Mouse (Mus musculus): ENCODE measurements around the gene Pld5.
"Not testable (repeated sequence)": the region's sequence is repeated elsewhere in the genome, so short reads cannot be mapped to it uniquely, and the experiment has no call there.

Gene Pld5

DNA sequence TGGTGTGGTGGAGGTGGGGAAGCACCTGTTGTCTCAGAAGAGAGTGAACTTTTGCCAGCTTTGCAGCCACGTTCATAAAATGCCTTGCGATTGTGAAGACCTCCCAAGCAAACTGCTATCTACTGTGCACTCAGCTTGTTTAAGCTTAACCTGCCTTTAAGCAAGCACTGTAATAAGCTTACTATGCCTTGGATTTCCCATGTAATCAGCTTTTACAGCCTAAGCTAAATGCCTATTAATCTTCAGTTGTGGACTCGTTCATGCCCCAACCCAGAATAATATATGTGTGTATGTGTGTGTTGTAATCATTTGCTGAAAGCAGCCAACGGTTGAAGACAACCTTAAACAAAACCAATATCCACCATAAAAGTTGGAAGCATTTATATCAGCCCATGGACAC is 232.1 kb downstream of the Pld5 start:
- in situ Hi-C loops (cut with MboI, MseI): no loop called here

DNA sequence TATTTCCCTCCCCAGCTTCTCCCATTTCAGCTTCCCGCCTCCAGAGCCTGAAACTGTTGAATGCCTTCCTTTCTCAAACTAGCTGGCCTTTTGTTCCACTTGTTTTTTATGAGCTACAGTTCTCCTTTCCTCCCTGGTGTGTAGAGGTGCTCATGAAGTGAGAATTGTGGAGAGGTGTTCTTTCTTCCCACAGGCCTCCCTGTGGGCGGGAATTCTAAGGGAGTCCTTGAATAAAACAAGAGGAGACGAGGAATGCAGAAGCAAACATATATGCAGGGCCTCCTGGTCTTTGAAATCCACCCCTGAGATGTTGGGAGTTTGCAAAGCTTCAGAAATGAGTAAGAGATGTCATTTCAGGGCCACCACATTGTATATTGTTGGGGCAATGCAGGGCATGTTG is 235.2 kb downstream of the Pld5 start:
- in situ Hi-C loops (cut with MboI, MseI): no loop called here

DNA sequence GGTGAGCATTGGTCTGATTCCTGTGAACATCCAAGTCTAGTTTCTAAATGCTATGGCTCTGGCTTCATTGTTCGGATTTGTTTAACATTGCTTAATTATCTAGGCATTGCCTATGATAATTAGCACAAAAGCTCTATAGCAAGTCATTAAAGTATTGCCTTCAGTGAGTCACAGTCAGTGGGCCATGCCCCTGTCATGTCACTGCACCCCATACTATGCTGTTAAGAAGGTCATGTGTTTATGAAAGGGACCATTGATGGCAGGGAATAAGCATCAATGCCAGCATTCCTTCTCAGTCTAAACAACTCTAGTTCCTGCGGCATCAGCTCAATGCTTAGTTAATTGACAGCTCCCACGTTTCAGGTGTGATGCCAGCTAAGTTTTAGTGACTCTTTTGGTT is 239.1 kb downstream of the Pld5 start:
- in situ Hi-C loops (cut with MboI, MseI): no loop called here

DNA sequence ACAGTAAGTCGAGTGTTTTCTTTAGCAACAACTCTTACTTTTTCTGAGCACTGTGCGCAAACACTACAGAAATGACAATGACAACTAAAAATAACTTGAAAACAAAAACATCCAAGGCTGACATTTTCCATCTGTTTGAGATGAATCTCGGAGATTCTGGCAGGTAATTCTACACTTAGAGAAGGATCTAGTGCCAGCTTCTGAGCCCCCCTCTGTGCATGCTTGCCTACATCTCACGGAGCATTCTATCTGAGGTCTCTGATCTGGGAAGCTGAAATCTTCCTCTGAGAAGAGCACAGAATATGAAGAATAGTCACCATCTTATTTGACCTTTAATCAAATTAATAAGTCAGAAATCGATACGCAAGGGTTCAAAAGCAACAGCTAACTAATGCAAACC is 240.4 kb downstream of the Pld5 start:
- in situ Hi-C loops (cut with MboI, MseI): no loop called here

DNA sequence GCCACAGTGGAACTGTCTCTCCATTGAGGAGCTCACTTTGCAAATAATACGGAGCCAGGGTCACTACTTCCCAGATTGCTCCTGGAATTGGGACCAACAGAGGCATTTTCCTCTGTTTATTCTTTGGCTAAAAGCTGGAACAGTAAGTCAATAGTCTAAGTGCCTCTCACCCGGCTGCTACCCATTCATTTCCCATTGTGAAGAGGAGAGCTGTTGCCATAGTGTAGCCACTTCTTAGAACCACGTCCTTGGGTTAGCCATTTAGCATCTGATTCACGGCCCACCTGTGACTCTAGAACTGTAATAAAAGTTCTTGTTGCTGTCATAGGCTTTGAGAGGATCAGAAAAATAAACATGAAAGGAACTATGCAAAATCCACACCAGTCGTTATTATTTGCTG is 241.4 kb downstream of the Pld5 start:
- in situ Hi-C loops (cut with MboI, MseI): no loop called here

DNA sequence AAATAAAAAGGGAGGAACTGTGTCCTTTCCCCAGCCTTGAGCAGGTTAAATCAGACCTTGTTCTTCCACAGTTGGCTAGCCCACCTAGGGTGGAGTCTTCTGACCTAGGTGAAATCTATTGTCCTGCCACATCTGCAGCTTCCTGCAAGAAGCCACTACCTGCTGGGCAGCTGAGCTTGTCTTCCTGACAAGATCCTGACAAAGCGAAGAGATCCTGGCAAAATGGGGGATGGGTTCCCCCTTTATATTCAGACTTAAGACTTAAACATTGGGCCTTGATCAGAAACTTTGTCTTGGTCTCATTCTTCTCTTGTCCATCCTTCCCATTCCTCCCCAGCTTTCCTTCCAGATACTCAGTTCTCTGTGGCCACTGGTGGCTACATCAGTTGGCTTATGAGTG is 246.0 kb downstream of the Pld5 start:
- in situ Hi-C loops (cut with MboI, MseI): no loop called here

DNA sequence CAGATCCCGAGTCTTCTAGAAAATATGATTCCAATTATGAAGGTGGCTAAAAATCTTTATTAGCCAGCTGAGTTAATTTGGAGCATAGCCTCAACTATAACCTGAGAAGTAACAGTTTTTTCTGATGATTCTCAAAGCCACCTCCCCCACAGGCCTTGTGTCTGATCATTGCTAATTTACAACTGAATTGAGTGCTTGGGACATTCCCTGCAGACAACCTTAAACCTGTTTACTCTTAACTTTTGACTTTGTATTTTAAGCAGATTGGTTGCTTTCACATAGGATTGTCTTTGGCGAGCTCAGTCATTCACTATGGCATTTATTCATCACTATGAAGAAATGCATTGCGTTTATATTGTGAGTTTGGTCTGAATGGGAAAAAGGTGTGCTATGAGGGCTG is 246.7 kb downstream of the Pld5 start:
- in situ Hi-C loops (cut with MboI, MseI): no loop called here

DNA sequence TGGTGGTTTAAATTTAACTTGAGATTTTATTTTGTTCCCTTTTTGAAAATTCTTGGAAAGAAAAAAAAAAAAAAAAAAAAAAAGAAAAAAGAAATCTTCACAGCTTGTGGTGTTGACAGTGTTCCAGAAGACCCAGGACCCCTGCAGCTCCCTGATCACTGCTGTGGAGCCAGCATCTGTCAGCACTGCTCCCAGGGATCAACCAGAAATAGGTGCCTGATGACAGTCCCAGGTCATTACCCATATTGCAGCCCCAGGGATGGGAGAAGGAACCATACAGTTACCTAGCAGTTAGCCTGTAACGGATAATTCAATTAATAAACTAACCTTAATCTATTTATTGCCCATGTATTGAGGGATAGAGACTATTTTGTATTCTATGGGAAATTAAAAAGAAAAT is 250.6 kb downstream of the Pld5 start:
- in situ Hi-C loops (cut with MboI, MseI): no loop called here

DNA sequence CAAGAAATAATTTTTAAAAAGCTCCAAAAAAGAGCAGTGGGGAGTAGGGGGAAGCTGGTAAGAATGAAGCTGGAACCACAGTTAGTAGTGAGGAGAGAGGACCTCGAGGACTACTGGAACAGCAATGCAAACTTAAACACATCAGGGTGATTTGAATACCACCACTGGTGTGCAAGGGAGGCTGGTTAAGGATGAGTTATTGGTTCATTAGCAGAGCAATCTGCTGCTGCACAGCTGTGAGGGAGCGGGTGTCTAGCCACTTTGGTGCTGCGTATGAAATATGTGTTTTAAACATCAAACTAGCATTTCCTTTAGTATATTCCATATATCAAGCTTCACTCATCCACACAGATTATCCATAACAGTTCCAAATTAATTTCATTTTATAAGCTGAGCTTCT is 256.6 kb downstream of the Pld5 start:
- in situ Hi-C loops (cut with MboI, MseI): no loop called here

DNA sequence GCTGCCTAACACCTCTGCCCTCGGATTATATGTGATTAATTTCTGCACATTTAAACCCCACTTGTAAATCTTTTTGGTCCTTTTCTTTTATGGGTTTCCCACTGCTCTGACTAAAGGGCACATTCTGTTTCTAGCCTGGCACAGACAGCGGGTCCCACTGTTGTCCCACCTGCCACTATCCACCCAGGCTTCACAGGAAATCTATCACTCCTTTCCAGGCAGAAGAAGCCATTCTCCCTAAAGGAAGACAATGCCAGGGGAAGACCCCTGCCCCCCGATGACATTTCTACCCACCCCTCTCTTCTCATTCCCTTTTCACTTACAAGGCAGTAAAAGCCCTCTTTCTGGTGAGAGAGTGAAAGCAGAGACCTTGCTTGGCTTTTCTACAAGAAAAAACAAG is 259.0 kb downstream of the Pld5 start:
- in situ Hi-C loops (cut with MboI, MseI): no loop called here

DNA sequence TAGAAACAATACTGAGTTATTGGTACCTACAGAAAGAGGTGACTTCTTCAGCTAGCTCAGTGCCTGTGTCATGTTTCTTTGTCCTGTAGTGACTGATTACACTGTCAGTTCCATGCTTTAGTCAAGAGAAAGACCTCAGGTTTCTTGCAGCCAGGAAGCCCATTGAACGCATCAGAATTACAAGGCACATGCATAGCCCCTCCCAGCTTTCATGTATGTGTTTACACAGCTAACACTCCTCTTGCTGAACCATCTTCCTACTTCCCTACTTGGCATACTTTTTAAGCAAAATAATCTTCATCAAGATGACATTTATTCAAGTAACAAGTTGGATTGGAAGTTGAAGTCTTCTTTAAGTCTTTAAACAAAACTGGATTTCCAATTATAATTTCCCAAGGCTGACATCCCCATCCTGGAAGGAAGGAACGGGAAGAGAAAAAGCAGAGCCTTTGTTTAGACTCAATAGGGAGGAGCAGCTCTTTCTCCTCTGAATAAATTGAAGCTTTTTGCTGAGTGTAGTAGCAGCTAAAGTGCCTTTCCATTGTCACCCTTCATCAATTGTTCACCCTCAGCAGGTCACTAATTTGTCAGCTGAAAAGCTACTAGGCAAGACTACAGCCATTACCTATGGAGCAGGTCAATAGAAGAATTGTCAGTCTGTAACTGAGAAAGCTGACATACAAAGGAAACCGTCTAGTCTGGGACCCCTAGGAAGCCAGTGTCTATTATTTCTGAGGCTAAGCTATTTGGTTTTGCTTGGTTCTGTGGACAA is 261.4 kb downstream of the Pld5 start:
- in situ Hi-C loops (cut with MboI, MseI): no loop called here

DNA sequence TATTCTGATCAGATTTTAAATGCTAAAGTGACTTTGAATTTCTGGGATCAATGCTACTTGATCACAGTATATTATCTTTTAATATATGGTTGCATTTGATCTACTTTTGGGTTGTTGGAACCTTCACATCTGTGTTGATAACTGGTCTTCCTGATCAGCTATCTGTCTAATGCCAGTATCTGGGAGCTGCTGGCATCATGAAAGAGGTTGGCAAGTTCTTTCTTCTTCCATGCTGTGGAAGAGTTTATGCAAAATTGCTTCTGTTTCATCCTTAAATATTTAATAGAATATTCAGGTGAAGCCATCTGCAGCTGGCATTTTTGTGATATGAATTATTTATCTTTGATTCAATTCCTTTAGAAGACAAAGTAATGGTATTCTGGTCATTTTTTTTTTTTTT is 263.6 kb downstream of the Pld5 start:
- in situ Hi-C loops (cut with MboI, MseI): no loop called here

DNA sequence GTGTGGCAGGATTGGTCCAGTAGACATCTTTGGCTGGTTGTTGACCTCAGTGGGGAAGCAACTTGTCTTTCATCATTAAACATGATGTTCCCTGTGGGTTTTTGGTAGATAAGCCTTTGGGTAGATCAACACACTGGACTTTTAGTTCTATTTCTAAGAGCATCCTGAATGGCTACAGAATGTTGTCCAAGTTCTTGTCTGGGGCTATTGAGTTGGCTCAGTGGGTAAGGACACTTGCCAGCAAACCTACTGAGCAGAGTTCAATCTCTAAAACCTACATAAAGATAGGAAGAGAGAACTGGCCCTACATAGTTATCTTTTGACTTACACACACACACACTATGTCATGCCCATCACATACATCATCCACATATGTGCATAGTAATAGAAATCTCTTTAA is 264.0 kb downstream of the Pld5 start:
- in situ Hi-C loops (cut with MboI, MseI): no loop called here

DNA sequence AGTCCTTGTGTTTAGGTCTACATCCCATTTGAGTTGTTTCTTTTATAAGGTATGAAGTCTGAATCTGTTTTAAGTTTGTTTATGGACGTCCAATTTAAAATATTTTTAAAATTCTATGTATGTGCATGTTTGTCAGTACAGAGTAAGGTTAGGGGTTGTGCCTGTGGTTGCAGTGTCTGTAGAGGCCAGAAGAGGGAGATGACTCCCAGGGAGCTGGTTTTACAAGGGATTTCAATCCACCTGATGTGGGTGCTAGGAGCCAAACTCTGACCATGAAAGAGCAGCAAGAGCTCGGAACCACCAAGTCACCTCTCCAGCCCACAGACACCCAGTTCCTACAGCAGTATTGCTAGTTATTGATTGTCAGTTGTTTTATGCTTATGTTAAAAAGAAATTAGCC is 266.7 kb downstream of the Pld5 start:
- in situ Hi-C loops (cut with MboI, MseI): no loop called here

DNA sequence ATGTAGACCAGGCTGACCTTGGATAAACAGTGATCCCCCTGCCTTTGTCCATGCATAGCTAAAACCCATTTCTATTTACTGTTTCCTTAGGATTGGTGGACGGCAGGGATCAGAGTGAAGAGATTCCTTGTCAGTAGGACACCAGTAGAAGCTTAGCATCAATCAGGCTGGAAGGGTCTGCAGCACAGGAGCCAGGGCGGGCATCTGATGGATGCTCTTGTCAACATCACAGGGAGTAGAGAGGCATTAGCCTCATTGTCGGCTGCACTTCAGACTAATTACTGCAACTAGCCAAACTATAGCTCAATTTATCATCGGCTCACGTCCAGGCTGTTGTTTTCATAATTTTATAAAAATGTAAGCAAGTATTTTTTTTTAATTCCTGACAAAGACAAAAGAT is 274.5 kb downstream of the Pld5 start:
- in situ Hi-C loops (cut with MboI, MseI): no loop called here

DNA sequence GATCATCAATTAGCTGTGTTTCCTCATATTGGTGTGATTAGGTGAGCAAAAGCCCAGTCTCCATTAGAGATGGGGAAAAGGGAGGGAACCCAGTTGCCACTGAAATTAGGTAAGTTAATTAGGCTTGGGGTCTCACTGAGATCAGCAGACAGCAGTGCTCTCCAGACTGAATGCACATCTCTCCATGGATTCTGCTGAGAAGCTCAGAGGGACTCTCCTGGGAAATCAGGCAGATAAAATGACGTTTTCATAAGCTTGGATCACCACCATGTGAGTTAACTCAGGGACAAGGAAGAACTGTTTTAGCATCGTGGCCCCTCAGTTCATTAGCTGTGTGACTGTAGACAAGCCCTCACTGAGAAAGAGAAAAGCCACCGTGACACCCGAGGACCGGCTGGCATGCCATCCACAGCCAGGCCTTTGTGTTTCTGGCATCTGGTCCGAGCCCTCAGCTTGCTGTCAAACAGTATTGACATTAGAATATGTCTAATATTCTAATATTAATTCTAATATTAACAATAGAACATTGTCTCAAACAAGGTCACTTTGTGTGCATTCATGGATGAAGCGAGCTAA is 277.9 kb downstream of the Pld5 start:
- in situ Hi-C loops (cut with MboI, MseI): no loop called here

DNA sequence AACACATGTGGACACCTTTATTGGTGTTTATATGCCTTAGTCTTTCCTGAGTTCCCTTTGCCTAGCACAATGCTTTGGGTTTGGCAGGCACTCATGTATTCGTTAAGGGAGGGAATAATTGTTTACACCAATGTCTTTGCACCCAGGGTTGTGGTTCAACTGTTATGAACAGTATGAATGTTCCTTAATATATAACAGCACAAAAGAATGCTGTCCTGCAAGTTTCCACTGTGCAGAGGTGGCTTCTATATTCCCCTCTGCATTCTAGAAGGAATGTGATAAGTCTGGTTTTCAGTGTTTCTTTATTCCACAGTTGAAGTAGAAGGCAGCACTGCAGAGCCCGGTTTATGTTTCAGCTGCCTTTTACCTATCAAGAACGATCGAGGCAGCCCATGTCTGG is 286.2 kb downstream of the Pld5 start:
- in situ Hi-C loops (cut with MboI, MseI): no loop called here

DNA sequence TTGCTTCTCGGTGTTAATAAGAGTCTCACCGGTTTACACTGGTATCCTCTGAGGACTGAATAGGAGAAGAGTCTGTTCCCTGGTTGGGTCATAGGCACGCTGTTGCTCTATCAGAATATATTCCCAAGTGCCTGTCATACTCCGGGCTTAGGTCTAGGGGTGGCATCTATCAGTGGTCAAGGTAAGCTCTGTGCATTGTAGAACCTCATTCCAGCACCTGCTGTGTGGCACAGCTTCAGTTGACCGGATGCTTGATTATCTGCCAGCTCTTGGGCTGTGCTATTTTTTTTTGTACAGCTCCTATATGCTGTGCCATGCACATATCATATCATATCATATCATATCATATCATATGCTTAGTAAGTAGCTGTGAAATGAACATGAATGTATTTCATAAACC is 286.7 kb downstream of the Pld5 start:
- in situ Hi-C loops (cut with MboI, MseI): no loop called here

DNA sequence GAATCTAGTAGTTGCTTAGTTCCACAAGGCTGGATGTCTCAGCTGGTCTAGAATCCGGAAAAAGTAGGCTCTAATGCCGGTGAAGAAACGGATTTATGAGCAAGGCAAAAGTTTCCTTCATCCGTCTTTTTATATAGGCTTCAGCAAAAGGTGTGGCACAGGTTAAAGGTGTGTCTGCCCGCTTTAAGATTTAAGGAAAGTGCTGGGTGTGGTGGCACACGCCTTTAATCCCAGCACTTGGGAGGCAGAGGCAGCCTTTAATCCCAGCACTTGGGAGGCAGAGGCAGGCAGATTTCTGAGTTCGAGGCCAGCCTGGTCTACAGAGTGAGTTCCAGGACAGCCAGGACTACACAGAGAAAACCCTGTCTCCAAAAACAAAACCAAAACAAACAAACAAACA is 296.1 kb downstream of the Pld5 start, which contains the start of gene Rbm8a2:
Rbm8a2 (minus strand) TSS at position 101 of the 400 bp plus-strand sequence.
- in situ Hi-C loops (cut with MboI, MseI): not testable (repeated sequence)

DNA sequence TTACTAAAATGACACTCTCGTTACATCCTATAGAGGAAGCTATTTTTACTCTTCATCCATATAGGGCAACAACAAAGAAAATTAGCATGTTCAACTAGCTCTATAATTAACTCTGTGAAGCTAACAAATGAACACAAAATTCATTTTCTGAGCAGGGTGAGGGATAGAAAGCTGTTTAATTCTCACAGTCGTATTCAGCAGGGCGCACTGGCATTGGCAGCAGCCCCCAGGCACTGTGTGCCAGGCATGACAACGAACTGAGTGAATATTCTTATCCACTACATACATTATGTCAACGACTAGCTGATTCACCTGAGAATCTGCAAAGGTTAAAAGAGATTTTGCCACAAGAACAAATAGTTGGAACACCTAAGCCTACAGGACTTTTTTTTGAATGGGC is 304.4 kb downstream of the Pld5 start:
- in situ Hi-C loops (cut with MboI, MseI): no loop called here

DNA sequence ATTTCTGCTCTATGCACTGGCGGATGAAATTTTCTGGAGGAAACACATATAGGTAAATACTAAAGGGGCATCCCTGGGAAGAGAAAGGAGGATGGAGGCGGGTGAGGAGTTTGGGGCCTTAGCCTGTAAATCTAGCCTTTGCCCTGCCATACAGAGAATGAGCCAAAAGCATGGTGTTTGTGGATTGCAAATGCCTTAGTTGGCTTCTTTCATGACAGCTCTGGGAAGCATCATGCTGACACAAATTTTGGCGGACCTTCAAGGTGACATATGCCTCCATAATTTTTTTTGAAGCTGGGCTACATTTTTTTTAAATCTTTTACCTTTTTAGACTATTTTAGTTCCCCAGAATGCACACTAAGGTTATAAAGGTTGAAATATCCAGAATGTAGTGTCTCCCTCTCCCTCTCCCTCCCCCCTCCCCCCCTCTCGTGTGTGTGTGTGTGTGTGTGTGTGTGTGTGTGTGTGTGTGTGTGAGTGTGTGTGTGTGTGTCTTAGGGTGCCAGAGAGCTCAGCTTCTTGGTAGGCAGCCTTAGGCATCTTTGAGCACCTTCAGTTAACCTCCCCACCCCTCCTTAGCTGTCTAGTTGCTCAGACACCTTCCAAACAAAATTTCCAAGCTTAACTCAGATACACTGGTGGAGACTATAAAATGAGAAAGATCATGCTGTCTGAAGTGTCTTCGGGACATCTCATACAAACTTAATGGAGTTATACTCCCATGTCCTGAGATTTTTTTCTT is 307.9 kb downstream of the Pld5 start:
- in situ Hi-C loops (cut with MboI, MseI): no loop called here

DNA sequence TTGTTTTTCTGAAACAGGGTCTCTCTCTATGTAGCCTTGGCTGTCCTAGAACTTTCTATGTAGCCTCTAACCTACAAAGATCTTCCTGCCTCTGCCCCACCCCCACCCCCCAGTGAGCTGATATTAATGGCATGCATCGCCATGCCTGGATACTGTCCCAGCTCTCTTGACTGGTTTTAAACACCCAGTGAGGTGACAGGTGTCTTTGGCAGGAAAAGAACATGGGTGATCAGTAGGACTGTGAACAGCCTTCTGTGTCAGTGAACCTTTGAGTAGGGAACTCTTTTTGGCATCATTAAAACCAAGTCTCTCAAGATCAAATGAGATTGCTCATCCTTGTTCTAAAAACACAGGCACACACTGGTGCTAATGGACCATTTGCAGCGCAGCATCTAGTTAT is 313.3 kb downstream of the Pld5 start:
- in situ Hi-C loops (cut with MboI, MseI): no loop called here

DNA sequence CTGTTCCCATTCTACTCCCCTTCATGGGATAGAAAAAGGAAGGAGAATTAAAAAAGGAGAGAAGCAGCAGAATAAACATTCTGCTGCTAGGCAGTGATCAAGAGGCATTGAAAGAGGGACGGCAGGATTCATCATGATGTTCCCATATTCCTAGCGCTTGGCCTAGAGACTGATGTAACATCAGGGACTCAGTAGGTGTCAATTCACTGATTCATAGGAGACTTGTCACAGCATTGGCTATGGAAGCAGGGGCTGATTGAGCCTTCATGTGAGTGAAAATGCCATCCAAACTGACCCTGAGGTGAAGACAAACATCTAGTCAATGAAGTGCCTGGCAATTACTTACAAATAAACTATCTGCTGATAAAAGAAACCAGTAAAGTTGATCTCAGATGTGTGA is 324.3 kb downstream of the Pld5 start:
- in situ Hi-C loops (cut with MboI, MseI): no loop called here
